Mouse (Mus musculus): ENCODE data around the gene Rbbp4.
A peak's percentile ranks its signal among the peaks of the same experiment; 100 is the strongest.

GRCm38 (mm10) chr4:129271991-129272755 lies 63.0 kb downstream of the Rbbp4 start:
- TF ChIP-seq HCFC1 (IDR thresholded peaks at IDR 0.05; ENCODE audit: borderline replicate concordance, insufficient read depth, low read length) (no peak), ZC3H11A (IDR thresholded peaks at IDR 0.05; ENCODE audit: borderline replicate concordance, low read depth, low read length) (no peak), CHD2 (IDR thresholded peaks at IDR 0.05; ENCODE audit: low read depth, low read length) (no peak), ZNF384 (IDR thresholded peaks at IDR 0.05; ENCODE audit: low read depth, low read length) (peak; percentile 33; the same call in 1 of the 2 replicates), MAFK (IDR thresholded peaks at IDR 0.05; ENCODE audit: insufficient read depth, low read depth, low read length) (peak; percentile 57; the same call in 1 of the 2 replicates)
